Mouse (Mus musculus) midbrain, embryonic 12.5 days (tissue): ENCODE results near the gene Ssbp3. TPM values are rescaled to one million over a fixed set of nuclear protein-coding genes. Genes with fewer than 3 reads are reported as not detected.

Experiments
- ATAC-seq: fragments of 200-750 bp; cut with Nextera tagmentation; 2 replicates; pipeline ENCODE4 v1.8.0; 2017; ENCODE audit warnings: low read depth, moderate TSS enrichment, moderate library complexity; ENCODE audit not compliant: low FRiP score
- H3K27ac ChIP-seq: fragments of 300-500 bp; sonication (generic); replicated peaks from 2 replicates; pipeline ENCODE4 v1.5.1; 2016; ENCODE audit warnings: mild to moderate bottlenecking
- H3K27me3 ChIP-seq: fragments of 300-500 bp; sonication (generic); 2 replicates; pipeline ENCODE4 v1.6.1; 2016; ENCODE audit warnings: mild to moderate bottlenecking
- H3K36me3 ChIP-seq: fragments of 300-500 bp; sonication (generic); 2 replicates; pipeline ENCODE4 v1.6.1; 2016
- H3K4me1 ChIP-seq: fragments of 300-500 bp; sonication (generic); 2 replicates; pipeline ENCODE4 v1.6.1; 2016
- H3K4me2 ChIP-seq: fragments of 300-500 bp; sonication (generic); replicated peaks from 2 replicates; pipeline ENCODE4 v1.6.1; 2016; ENCODE audit warnings: mild to moderate bottlenecking, moderate library complexity
- H3K4me3 ChIP-seq: fragments of 300-500 bp; sonication (generic); 2 replicates; pipeline ENCODE4 v1.5.1; 2016; ENCODE audit warnings: mild to moderate bottlenecking
- H3K9ac ChIP-seq: fragments of 300-500 bp; sonication (generic); replicated peaks from 2 replicates; pipeline ENCODE4 v1.6.1; 2016; ENCODE audit warnings: mild to moderate bottlenecking, moderate library complexity
- H3K9me3 ChIP-seq: fragments of 300-500 bp; sonication (generic); 2 replicates; pipeline ENCODE4 v1.6.1; 2016; ENCODE audit warnings: mild to moderate bottlenecking
- WGBS: fragments of 180-500 bp; shearing (Covaris S2); methylation state at CpG from one replicate; pipeline ENCODE4 v1.1.7; 2016; 5-methylcytosine and 5-hydroxymethylcytosine counted together
- polyA plus RNA-seq: library from polyadenylated mRNA; unstranded; fragments of >200 nt; fragmentation: Nextera tagmentation; extraction: Ambion mirVana; gene quantifications from 2 replicates; pipeline ENCODE4 v1.2.1, GENCODE M21; 2016

Gene Ssbp3
- polyA plus RNA-seq, 1 experiment from 2014 or later: 277 TPM

- H3K4me3 ChIP-seq: no peak overlapping the region
- H3K4me2 ChIP-seq: no peak overlapping the region
- no peak for ATAC-seq
- 0 out of 2 replicates have a peak, but pooled peaks cover 2% of the 10 kb centered on the region for H3K27me3 ChIP-seq
- no peak overlapping the region for H3K9ac ChIP-seq
- H3K36me3 ChIP-seq: no peaks in the 10 kb centered on the region
- peaks cover 90% of the 10 kb centered on the region for H3K4me1 ChIP-seq
- no peaks in the 10 kb centered on the region for H3K9me3 ChIP-seq
- no peak overlapping the region for H3K27ac ChIP-seq
- WGBS: 96% methylated on average over 6 of the region's 6 CpGs
These were observed 84.6 kb downstream of the Ssbp3 start for GRCm38 (mm10) chr4:106995069-106995468.

GRCm38 (mm10) chr4:106995513-106995912 lies 85.0 kb downstream of the Ssbp3 start:
- H3K4me1 ChIP-seq: peaks cover 92% of the 10 kb centered on the region
- no peaks in the 10 kb centered on the region for H3K9me3 ChIP-seq
- 89% methylated on average over 5 of the region's 5 CpGs for WGBS
- H3K9ac ChIP-seq: no peak overlapping the region
- no peak overlapping the region for H3K27ac ChIP-seq
- no peak overlapping the region for H3K4me3 ChIP-seq
- 0 out of 2 replicates have a peak, but pooled peaks cover 2% of the 10 kb centered on the region for H3K27me3 ChIP-seq
- H3K4me2 ChIP-seq: no peak overlapping the region
- no peak for ATAC-seq
- H3K36me3 ChIP-seq: no peaks in the 10 kb centered on the region

GRCm38 (mm10) chr4:106996305-106997076 lies 86.0 kb downstream of the Ssbp3 start:
- H3K4me3 ChIP-seq: no peak overlapping the region
- H3K27me3 ChIP-seq: no peaks in the 10 kb centered on the region
- no peaks in the 10 kb centered on the region for H3K9me3 ChIP-seq
- peak; percentile 24; the same call in 1 of the 2 replicates for ATAC-seq
- H3K36me3 ChIP-seq: no peaks in the 10 kb centered on the region
- H3K27ac ChIP-seq: 0 out of 2 replicates have a peak overlapping the region, but pooled peaks have one; percentile 42
- H3K9ac ChIP-seq: no peak overlapping the region
- WGBS: 56% methylated on average over 13 of the region's 13 CpGs
- H3K4me1 ChIP-seq: peaks cover 93% of the 10 kb centered on the region
- no peak overlapping the region for H3K4me2 ChIP-seq

- Histone ChIP-seq H3K36me3 (no peaks in the 10 kb centered on the region), H3K4me1 (peaks cover 82% of the 10 kb centered on the region), H3K9ac (no peak overlapping the region), H3K9me3 (no peaks in the 10 kb centered on the region), H3K4me3 (no peak overlapping the region), H3K4me2 (no peak overlapping the region), H3K27me3 (no peaks in the 10 kb centered on the region), H3K27ac (peak overlapping the region; percentile 30; the same call in 1 of the 2 replicates)
- 66% methylated on average over 5 of the region's 5 CpGs for WGBS
- ATAC-seq: no peak
These were observed 90.8 kb downstream of the Ssbp3 start for GRCm38 (mm10) chr4:107001259-107001810.

- ATAC-seq: no peak
- Histone ChIP-seq H3K4me2 (no peak overlapping the region), H3K27ac (peak overlapping the region; percentile 30; the same call in 1 of the 2 replicates), H3K9me3 (no peaks in the 10 kb centered on the region), H3K4me3 (no peak overlapping the region), H3K27me3 (no peaks in the 10 kb centered on the region), H3K36me3 (no peaks in the 10 kb centered on the region), H3K9ac (no peak overlapping the region), H3K4me1 (peaks cover 75% of the 10 kb centered on the region)
- WGBS: 61% methylated on average over 14 of the region's 14 CpGs
These were observed 91.5 kb downstream of the Ssbp3 start for GRCm38 (mm10) chr4:107001916-107002488.

DNA sequence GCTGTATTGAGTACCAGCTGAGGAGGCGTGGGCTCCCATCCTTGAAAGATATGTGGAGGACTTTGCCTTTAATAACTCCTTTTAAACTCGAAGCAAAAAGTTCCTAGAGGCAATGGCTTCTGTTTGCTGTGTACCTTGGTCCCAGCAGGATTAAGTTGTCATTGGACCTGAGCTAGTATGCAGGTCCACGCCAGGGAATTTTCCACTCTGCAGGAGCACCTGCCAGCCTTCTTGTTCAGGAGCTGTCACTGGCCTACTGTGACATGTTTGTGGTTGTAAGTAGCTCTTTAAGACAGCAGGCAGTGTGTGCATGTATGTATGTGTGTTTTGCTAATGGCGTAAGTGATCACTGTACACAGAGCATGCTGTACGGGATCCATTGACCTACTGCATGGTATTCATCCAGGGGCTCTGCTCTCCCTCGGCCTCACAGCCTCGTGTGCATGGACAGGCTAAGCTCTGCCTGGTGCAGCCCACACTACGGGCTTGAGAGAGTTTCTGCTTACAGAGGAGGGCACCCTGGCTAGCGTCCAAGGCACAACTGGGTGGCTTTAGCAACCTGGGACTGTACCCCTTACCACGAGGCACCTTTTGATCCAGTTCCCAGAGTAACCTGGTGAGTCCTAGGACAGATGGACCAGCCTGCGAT lies 92.1 kb downstream of the Ssbp3 start:
- Histone ChIP-seq H3K27me3 (no peaks in the 10 kb centered on the region), H3K4me3 (no peak overlapping the region), H3K27ac (no peak overlapping the region), H3K4me2 (no peak overlapping the region), H3K36me3 (no peaks in the 10 kb centered on the region), H3K9me3 (no peaks in the 10 kb centered on the region), H3K9ac (no peak overlapping the region), H3K4me1 (peaks cover 69% of the 10 kb centered on the region)
- WGBS: 72% methylated on average over 11 of the region's 11 CpGs
- no peak for ATAC-seq

GRCm38 (mm10) chr4:107003199-107003598 lies 92.7 kb downstream of the Ssbp3 start:
- Histone ChIP-seq H3K27ac (no peak overlapping the region), H3K4me3 (no peak overlapping the region), H3K36me3 (no peaks in the 10 kb centered on the region), H3K9ac (no peak overlapping the region), H3K4me2 (no peak overlapping the region), H3K9me3 (no peaks in the 10 kb centered on the region), H3K27me3 (no peaks in the 10 kb centered on the region), H3K4me1 (peaks cover 66% of the 10 kb centered on the region)
- no peak for ATAC-seq
- 66% methylated on average over 2 of the region's 2 CpGs for WGBS

GRCm38 (mm10) chr4:107003786-107004185 lies 93.3 kb downstream of the Ssbp3 start:
- 56% methylated on average over 3 of the region's 3 CpGs for WGBS
- H3K9me3 ChIP-seq: no peaks in the 10 kb centered on the region
- peaks cover 63% of the 10 kb centered on the region for H3K4me1 ChIP-seq
- H3K4me2 ChIP-seq: no peak overlapping the region
- no peak overlapping the region for H3K4me3 ChIP-seq
- H3K36me3 ChIP-seq: no peaks in the 10 kb centered on the region
- H3K9ac ChIP-seq: no peak overlapping the region
- ATAC-seq: no peak
- H3K27ac ChIP-seq: no peak overlapping the region
- H3K27me3 ChIP-seq: no peaks in the 10 kb centered on the region

- Histone ChIP-seq H3K9ac (no peak overlapping the region), H3K4me2 (no peak overlapping the region), H3K27ac (no peak overlapping the region), H3K9me3 (no peaks in the 10 kb centered on the region), H3K4me1 (peaks cover 58% of the 10 kb centered on the region), H3K36me3 (no peaks in the 10 kb centered on the region), H3K27me3 (no peaks in the 10 kb centered on the region), H3K4me3 (no peak overlapping the region)
- WGBS: 80% methylated on average over 3 of the region's 3 CpGs
- ATAC-seq: no peak
These were observed 93.8 kb downstream of the Ssbp3 start for GRCm38 (mm10) chr4:107004346-107004745.

DNA sequence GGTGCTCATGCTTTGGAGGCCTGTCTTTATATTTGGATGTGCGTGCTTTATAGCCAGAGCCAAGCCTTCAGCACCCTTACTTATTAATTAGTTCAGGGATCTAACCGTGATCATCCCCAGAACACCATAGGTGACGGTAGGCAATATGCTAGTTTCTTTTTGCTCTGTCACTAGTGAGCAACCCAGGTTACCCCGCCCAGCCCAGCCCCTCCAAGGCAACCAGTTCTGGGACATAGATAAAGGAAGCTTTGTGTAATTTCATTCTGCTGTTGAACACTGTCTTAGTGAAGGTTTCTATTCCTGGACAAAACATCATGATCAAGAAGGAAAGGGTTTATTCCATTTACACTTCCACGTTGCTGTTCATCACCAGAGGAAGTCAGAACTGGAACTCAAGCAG lies 94.7 kb downstream of the Ssbp3 start:
- ATAC-seq: no peak
- Histone ChIP-seq H3K9me3 (no peaks in the 10 kb centered on the region), H3K27ac (no peak overlapping the region), H3K4me3 (no peak overlapping the region), H3K27me3 (no peaks in the 10 kb centered on the region), H3K9ac (no peak overlapping the region), H3K4me2 (no peak overlapping the region), H3K4me1 (peaks cover 49% of the 10 kb centered on the region), H3K36me3 (peaks cover 8% of the 10 kb centered on the region)
- WGBS: 86% methylated on average over 5 of the region's 5 CpGs

DNA sequence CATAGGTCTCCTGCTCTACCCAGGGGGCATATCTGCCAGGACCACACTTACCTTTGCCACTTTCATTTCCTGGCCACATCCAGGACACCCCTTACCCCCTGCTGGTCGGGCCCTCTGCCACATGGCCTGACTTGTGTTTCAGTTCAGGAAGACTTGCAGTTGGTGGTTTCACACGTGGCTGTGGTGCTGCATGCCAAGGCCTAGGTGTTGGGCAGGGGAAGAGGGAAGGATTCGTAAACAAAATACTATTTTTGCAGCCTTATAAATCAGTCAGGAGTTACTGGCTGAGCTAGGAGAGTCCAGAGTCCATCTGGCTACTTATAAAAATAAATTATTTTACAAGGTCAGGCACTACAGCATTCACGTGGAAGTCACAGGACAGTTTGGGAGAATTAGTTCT lies 95.7 kb downstream of the Ssbp3 start:
- 90% methylated on average over 4 of the region's 4 CpGs for WGBS
- Histone ChIP-seq H3K27ac (no peak overlapping the region), H3K9ac (no peak overlapping the region), H3K9me3 (no peaks in the 10 kb centered on the region), H3K4me1 (peaks cover 39% of the 10 kb centered on the region), H3K4me3 (no peak overlapping the region), H3K36me3 (peaks cover 15% of the 10 kb centered on the region), H3K27me3 (no peaks in the 10 kb centered on the region), H3K4me2 (no peak overlapping the region)
- ATAC-seq: no peak

GRCm38 (mm10) chr4:107006807-107007206 lies 96.3 kb downstream of the Ssbp3 start:
- Histone ChIP-seq H3K36me3 (peaks cover 18% of the 10 kb centered on the region), H3K27ac (no peak overlapping the region), H3K4me1 (peaks cover 33% of the 10 kb centered on the region), H3K4me2 (no peak overlapping the region), H3K9ac (no peak overlapping the region), H3K9me3 (no peaks in the 10 kb centered on the region), H3K27me3 (no peaks in the 10 kb centered on the region), H3K4me3 (no peak overlapping the region)
- ATAC-seq: no peak
- WGBS: 93% methylated on average over 6 of the region's 6 CpGs
